Mouse (Mus musculus): ENCODE results near the gene Tmem30a.

DNA sequence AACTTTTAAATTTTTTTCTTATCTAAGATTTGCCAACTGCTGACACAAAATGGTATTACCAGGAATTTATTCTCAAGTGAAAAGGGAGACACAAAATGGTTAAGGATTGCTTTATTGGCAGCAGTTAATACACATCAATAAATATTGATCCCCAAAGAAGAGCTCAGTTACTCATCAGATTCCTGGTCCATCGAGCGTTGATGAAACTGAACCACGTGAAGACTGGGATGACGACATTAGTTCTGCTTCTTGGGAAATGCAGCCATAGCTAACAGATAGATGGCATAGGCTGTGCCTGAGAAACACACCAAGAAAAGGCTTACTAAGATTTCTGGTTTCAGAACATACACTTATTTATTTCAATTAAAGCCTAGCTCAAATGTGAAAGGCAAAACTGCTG, 38.0 kb downstream of the Tmem30a start:
- TF ChIP-seq CTCF (IDR thresholded peaks at IDR 0.05; ENCODE audit: extremely low read depth, insufficient read depth, insufficient read length, insufficient replicate concordance) = no peak
- TF ChIP-seq POLR2A (IDR thresholded peaks at IDR 0.05; ENCODE audit: low read depth, low read length) = no peak

Data from spleen, adult 2 months (tissue).